Mouse (Mus musculus): ENCODE data around the gene Tmem52b. TPM values are rescaled to one million over a fixed set of nuclear protein-coding genes. Genes with fewer than 3 reads are reported as not detected.

Tmem52b gene
- polyA plus RNA-seq, 1 experiment from 2014 or later: not detected

DNA sequence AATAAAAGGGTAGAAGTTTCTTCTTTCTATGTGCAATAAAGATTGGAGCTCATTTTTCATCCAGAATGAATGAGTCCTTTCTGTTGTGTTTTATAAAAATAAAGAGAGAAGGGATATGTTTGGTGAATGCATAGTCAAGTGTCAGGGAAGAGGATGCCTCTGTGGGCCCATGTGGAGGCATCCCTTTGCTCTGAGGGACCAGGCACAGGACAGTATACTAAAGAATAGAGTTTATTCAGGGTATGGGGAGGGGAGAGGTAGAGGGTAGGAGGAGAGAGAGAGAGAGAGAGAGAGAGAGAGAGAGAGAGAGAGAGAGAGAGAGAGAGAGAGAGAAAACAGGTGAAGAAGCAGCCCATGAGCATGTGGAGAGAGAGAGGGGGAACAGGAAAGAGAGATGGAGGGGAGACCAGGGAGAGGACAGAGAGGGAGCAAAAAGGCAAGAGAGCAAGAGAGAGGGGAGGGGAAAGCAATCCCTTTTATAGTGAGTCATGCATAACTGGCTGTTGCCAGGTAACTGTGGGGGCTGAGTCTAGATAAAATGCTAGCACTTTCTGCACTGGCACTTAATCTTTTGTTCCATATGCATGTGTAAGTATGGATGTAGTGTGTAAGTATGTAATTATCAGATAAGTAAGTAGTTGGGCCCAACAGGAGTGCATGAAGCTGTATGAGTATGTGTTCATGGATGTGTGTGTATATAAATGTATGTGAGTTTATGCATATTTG, 45.1 kb downstream of the Tmem52b start:
- Histone ChIP-seq H3K4me1 (no peaks in the 10 kb centered on the region), H3K27ac (no peak overlapping the region), H3K4me2 (no peak overlapping the region), H3K36me3 (no peaks in the 10 kb centered on the region), H3K9ac (no peak overlapping the region), H3K9me3 (no peaks in the 10 kb centered on the region), H3K27me3 (no peaks in the 10 kb centered on the region), H3K4me3 (no peak overlapping the region)
- no peak for ATAC-seq (ENCODE audit: insufficient number of reproducible peaks, insufficient read depth, low FRiP score, low TSS enrichment, low read depth)

DNA sequence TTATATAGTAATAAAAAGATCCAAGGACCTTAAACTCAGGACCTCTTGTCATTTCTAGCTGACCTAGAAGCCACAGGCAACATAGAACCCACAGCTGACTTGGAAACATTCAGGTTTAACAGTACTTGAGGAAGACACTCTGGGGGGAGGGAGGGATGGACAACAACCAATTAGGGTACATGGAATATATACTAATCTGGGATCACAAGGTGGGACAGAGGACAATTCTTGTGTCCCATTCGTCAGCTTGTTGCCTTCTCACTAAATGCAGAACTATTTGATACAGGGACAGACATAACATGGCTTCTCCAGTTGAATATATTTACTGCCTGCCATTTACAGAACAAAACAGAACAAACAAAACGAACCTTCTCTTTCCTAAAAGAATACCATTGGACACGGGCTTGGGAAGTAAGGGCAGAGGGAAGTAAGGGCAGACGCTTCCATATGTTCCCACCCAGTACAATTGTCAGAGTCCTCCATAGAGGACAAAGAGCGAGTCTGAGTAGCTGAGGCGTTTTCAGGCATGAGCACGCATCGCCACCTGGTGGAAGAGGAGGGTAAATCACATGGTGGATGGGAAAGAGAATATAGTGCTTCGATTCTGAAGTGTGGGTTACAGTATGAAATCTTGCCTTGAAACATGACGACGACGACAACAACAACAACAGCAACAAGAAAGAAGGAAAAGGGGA, 46.7 kb downstream of the Tmem52b start:
- 19% methylated on average over 12 of the region's 12 CpGs for WGBS
- Histone ChIP-seq H3K9ac (no peak overlapping the region), H3K27me3 (no peaks in the 10 kb centered on the region), H3K27ac (no peak overlapping the region), H3K4me2 (peak overlapping the region; percentile 14; the same call in 1 of the 2 replicates), H3K4me1 (no peaks in the 10 kb centered on the region), H3K4me3 (no peak overlapping the region), H3K36me3 (no peaks in the 10 kb centered on the region), H3K9me3 (no peaks in the 10 kb centered on the region)
- ATAC-seq (ENCODE audit: insufficient number of reproducible peaks, insufficient read depth, low FRiP score, low TSS enrichment, low read depth): 0 out of 2 replicates have a peak, but pooled peaks have one; percentile 32

GRCm38 (mm10) chr6:129559641-129560027, 47.3 kb downstream of the Tmem52b start:
- H3K9me3 ChIP-seq: no peaks in the 10 kb centered on the region
- no peak overlapping the region for H3K27ac ChIP-seq
- ATAC-seq (ENCODE audit: insufficient number of reproducible peaks, insufficient read depth, low FRiP score, low TSS enrichment, low read depth): no peak
- peak overlapping the region; percentile 14; the same call in 1 of the 2 replicates for H3K4me2 ChIP-seq
- H3K4me3 ChIP-seq: no peak overlapping the region
- no peaks in the 10 kb centered on the region for H3K4me1 ChIP-seq
- H3K27me3 ChIP-seq: no peaks in the 10 kb centered on the region
- no peak overlapping the region for H3K9ac ChIP-seq
- WGBS: 55% methylated on average over 4 of the region's 4 CpGs
- H3K36me3 ChIP-seq: no peaks in the 10 kb centered on the region

DNA sequence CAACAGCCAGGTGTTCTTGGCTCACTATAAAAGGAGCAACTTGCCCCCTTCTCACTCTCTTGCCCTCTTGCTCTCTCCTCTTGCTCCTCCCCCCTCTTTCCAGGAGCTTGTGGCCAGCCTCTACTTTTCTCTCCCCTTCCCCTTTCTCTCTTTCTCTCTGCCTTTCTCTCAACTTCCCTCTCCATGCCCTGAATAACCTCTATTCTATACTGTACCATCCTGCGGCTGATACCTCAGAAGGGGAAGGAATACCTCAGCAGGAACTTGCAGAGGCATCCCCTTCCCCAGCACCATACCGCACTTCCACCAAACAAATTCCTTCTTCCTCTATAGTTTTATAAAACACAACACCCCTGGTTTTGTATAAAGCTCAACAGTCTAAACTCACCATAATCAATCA, 52.9 kb downstream of the Tmem52b start:
- no peaks in the 10 kb centered on the region for H3K27me3 ChIP-seq
- no peak overlapping the region for H3K9ac ChIP-seq
- no peaks in the 10 kb centered on the region for H3K4me1 ChIP-seq
- no peak for ATAC-seq (ENCODE audit: insufficient number of reproducible peaks, insufficient read depth, low FRiP score, low TSS enrichment, low read depth)
- WGBS: 77% methylated on average over 2 of the region's 2 CpGs
- no peaks in the 10 kb centered on the region for H3K9me3 ChIP-seq
- H3K27ac ChIP-seq: no peak overlapping the region
- H3K4me3 ChIP-seq: no peak overlapping the region
- H3K4me2 ChIP-seq: no peak overlapping the region
- no peaks in the 10 kb centered on the region for H3K36me3 ChIP-seq

Other genes starting within 250 kb of the Tmem52b start
- gene Cd69, start 237.1 kb upstream of the Tmem52b start, polyA plus RNA-seq (2015; fragmentation: Nextera tagmentation; extraction: Ambion mirVana): not detected in 2 replicates
- gene 4922502D21Rik, start 180.8 kb upstream of the Tmem52b start, polyA plus RNA-seq (2015; fragmentation: Nextera tagmentation; extraction: Ambion mirVana): 0.17 TPM in 1 of 2 replicates, not detected in the other
- gene Clec12a, start 169.9 kb upstream of the Tmem52b start, polyA plus RNA-seq (2015; fragmentation: Nextera tagmentation; extraction: Ambion mirVana): 1.4 and 1.8 TPM in 2 replicates
- not detected in 2 replicates for gene Clec12b, start 126.7 kb upstream of the Tmem52b start, polyA plus RNA-seq (2015; fragmentation: Nextera tagmentation; extraction: Ambion mirVana)
- 2.7 and 2.9 TPM in 2 replicates for gene Clec1b, start 115.3 kb upstream of the Tmem52b start, polyA plus RNA-seq (2015; fragmentation: Nextera tagmentation; extraction: Ambion mirVana)
- gene Clec9a, start 103.7 kb upstream of the Tmem52b start, polyA plus RNA-seq (2015; fragmentation: Nextera tagmentation; extraction: Ambion mirVana): 0.06 and 0.08 TPM in 2 replicates
- 2.3 and 2.7 TPM in 2 replicates for gene Clec1a, start 60.6 kb upstream of the Tmem52b start, polyA plus RNA-seq (2015; fragmentation: Nextera tagmentation; extraction: Ambion mirVana)
- not detected in 2 replicates for gene Olr1, start 5.4 kb upstream of the Tmem52b start, polyA plus RNA-seq (2015; fragmentation: Nextera tagmentation; extraction: Ambion mirVana)
- 50.5 and 55.2 TPM in 2 replicates for gene Gabarapl1, start 20.6 kb downstream of the Tmem52b start, polyA plus RNA-seq (2015; fragmentation: Nextera tagmentation; extraction: Ambion mirVana)
- gene Klre1, start 65.3 kb downstream of the Tmem52b start, polyA plus RNA-seq (2015; fragmentation: Nextera tagmentation; extraction: Ambion mirVana): not detected in 2 replicates
- 0.30 TPM in 1 of 2 replicates, not detected in the other for gene Klrd1, start 79.2 kb downstream of the Tmem52b start, polyA plus RNA-seq (2015; fragmentation: Nextera tagmentation; extraction: Ambion mirVana)
- gene Klrk1, start 111.3 kb downstream of the Tmem52b start, polyA plus RNA-seq (2015; fragmentation: Nextera tagmentation; extraction: Ambion mirVana): 0.08 and 0.15 TPM in 2 replicates
- gene Klrc3, start 130.8 kb downstream of the Tmem52b start, polyA plus RNA-seq (2015; fragmentation: Nextera tagmentation; extraction: Ambion mirVana): not detected in 2 replicates
- not detected in 2 replicates for gene Klrc2, start 148.1 kb downstream of the Tmem52b start, polyA plus RNA-seq (2015; fragmentation: Nextera tagmentation; extraction: Ambion mirVana)
- not detected in 2 replicates for gene Klrc1, start 166.4 kb downstream of the Tmem52b start, polyA plus RNA-seq (2015; fragmentation: Nextera tagmentation; extraction: Ambion mirVana)
- not detected in 2 replicates for gene Klri1, start 204.6 kb downstream of the Tmem52b start, polyA plus RNA-seq (2015; fragmentation: Nextera tagmentation; extraction: Ambion mirVana)
- gene Klri2, start 227.9 kb downstream of the Tmem52b start, polyA plus RNA-seq (2015; fragmentation: Nextera tagmentation; extraction: Ambion mirVana): not detected in 2 replicates